Mouse (Mus musculus) G1E (cell line): ENCODE results near the gene Adprhl1.

Source experiments
- CTCF ChIP-seq: IDR thresholded peaks from 2 replicates; pipeline ENCODE4 v1.5.1; 2012; ENCODE audit warnings: low read depth, low read length, inconsistent platforms, mixed read lengths
- GATA1 ChIP-seq: IDR thresholded peaks from 2 replicates; pipeline ENCODE4 v1.6.1; 2012; ENCODE audit warnings: borderline replicate concordance, low read length, inconsistent platforms, mixed read lengths
- GATA2 ChIP-seq: IDR thresholded peaks from 2 replicates; pipeline ENCODE4 v1.6.1; 2012; ENCODE audit warnings: low read depth, low read length, inconsistent platforms, borderline replicate concordance
- POLR2AphosphoS5 ChIP-seq: IDR thresholded peaks from 2 replicates; pipeline ENCODE4 v1.6.1; 2012; ENCODE audit warnings: low read depth, low read length, inconsistent platforms; ENCODE audit not compliant: insufficient replicate concordance
- TAL1 ChIP-seq: conservative IDR thresholded peaks from 2 replicates; pipeline ENCODE4 v1.6.1; 2012; ENCODE audit warnings: low read depth, low read length, inconsistent platforms, mixed read lengths

DNA sequence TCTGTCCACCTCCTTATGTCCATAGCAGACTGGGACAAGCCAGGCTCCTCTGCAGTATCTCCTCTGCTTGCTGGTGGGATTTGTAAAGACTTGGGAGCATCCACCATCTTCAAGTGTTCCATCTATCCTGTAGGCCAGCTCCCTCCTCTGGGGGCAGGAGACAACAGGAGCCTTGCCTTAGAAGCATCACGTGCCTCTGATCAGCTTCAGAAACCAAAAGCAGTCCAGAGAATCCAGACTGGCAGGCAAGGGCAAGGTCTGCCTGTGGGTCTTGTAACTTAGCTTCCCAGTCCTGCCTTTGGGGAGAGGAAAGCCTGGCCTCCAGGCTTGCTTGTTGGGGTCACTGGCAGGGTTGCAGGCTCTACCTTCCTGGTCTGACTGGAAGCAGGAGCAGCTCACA is 78.3 kb downstream of the Adprhl1 start:
- TF ChIP-seq CTCF (no peak), TAL1 (no peak), GATA2 (no peak), POLR2AphosphoS5 (no peak), GATA1 (no peak)
